Mouse (Mus musculus) adrenal gland, postnatal 0 days (tissue): Measurements from ENCODE around the gene Ptdss2. TPM values are rescaled to one million over a fixed set of nuclear protein-coding genes. Genes with fewer than 3 reads are reported as not detected.

Experiments
- polyA plus RNA-seq: library from polyadenylated mRNA; unstranded; fragments of >200 nt; fragmentation: Nextera tagmentation; extraction: Ambion mirVana; gene quantifications from 2 replicates; pipeline ENCODE4 v1.2.1, GENCODE M21; 2015

Gene Ptdss2
- 40.8 and 60.7 TPM in 2 replicates for polyA plus RNA-seq

GRCm38 (mm10) chr7:141122245-141122644 is at the start of gene Ptdss2:
Gene Ptdss2, plus strand, starts transcription at chr7:141122382.

GRCm38 (mm10) chr7:141077841-141078240 is 44.3 kb upstream of the Ptdss2 start, which contains the start of gene Pkp3:
Gene Pkp3, plus strand, starts transcription at chr7:141078218.

GRCm38 (mm10) chr7:141099911-141100691 is 22.1 kb upstream of the Ptdss2 start, which contains the start of gene Sigirr:
Gene Sigirr, minus strand, starts transcription at chr7:141100572.

GRCm38 (mm10) chr7:141117636-141118035 is 4.5 kb upstream of the Ptdss2 start, which contains the start of gene Ano9:
Gene Ano9, minus strand, starts transcription at chr7:141117806.

GRCm38 (mm10) chr7:141172116-141173006 is 50.2 kb downstream of the Ptdss2 start, which contains the start of gene Rnh1:
Gene Rnh1, minus strand, starts transcription at chr7:141172857.

GRCm38 (mm10) chr7:141193948-141194347 is 71.8 kb downstream of the Ptdss2 start, which contains the start of the genes Hras and Lrrc56:
Gene Hras, minus strand, starts transcription at chr7:141194005.
Gene Lrrc56, plus strand, starts transcription at chr7:141194157.

Other genes starting within 250 kb of the Ptdss2 start
- 197 and 202 TPM in 2 replicates for gene Psmd13, start 240.4 kb upstream of the Ptdss2 start, polyA plus RNA-seq
- 41.8 and 43.2 TPM in 2 replicates for gene Sirt3, start 240.1 kb upstream of the Ptdss2 start, polyA plus RNA-seq
- gene Cox8b, start 221.9 kb upstream of the Ptdss2 start, polyA plus RNA-seq, result 9.3 and 12.2 TPM in 2 replicates
- 2.6 and 3.3 TPM in 2 replicates for gene Nlrp6, start 201.5 kb upstream of the Ptdss2 start, polyA plus RNA-seq
- 19.7 and 28.7 TPM in 2 replicates for gene Pgghg, start 181.0 kb upstream of the Ptdss2 start, polyA plus RNA-seq
- 1.3 and 2.1 TPM in 2 replicates for gene Ifitm5, start 172.1 kb upstream of the Ptdss2 start, polyA plus RNA-seq
- gene Gm45717, start 166.4 kb upstream of the Ptdss2 start, polyA plus RNA-seq, result 0.72 and 0.97 TPM in 2 replicates
- gene Ifitm2, start 166.4 kb upstream of the Ptdss2 start, polyA plus RNA-seq, result 1,477 and 1,600 TPM in 2 replicates
- gene Ifitm1, start 155.2 kb upstream of the Ptdss2 start, polyA plus RNA-seq, result 61.4 and 162 TPM in 2 replicates
- gene Ifitm3, start 111.6 kb upstream of the Ptdss2 start, polyA plus RNA-seq, result 482 and 553 TPM in 2 replicates
- 4.0 and 7.5 TPM in 2 replicates for gene Ifitm6, start 104.5 kb upstream of the Ptdss2 start, polyA plus RNA-seq
- gene Gm17387, start 93.3 kb upstream of the Ptdss2 start, polyA plus RNA-seq, result not detected in 2 replicates
- 5.1 and 7.9 TPM in 2 replicates for gene B4galnt4, start 61.3 kb upstream of the Ptdss2 start, polyA plus RNA-seq
- gene Pkp3, start 44.2 kb upstream of the Ptdss2 start, polyA plus RNA-seq, result 1.1 and 2.5 TPM in 2 replicates
- gene Sigirr, start 21.8 kb upstream of the Ptdss2 start, polyA plus RNA-seq, result 2.7 and 4.5 TPM in 2 replicates
- 0.66 and 1.0 TPM in 2 replicates for gene Ano9, start 4.6 kb upstream of the Ptdss2 start, polyA plus RNA-seq
- gene Rnh1, start 50.5 kb downstream of the Ptdss2 start, polyA plus RNA-seq, result 184 and 236 TPM in 2 replicates
- gene Hras, start 71.6 kb downstream of the Ptdss2 start, polyA plus RNA-seq, result 75.5 and 78.9 TPM in 2 replicates
- 3.9 and 6.0 TPM in 2 replicates for gene Lrrc56, start 71.8 kb downstream of the Ptdss2 start, polyA plus RNA-seq
- gene Lmntd2, start 91.7 kb downstream of the Ptdss2 start, polyA plus RNA-seq, result 0.32 and 1.2 TPM in 2 replicates
- gene Rassf7, start 93.5 kb downstream of the Ptdss2 start, polyA plus RNA-seq, result 16.4 and 24.5 TPM in 2 replicates
- 17.0 and 25.2 TPM in 2 replicates for gene Phrf1, start 106.4 kb downstream of the Ptdss2 start, polyA plus RNA-seq
- gene Irf7, start 144.1 kb downstream of the Ptdss2 start, polyA plus RNA-seq, result 17.1 and 28.5 TPM in 2 replicates
- gene Cdhr5, start 154.4 kb downstream of the Ptdss2 start, polyA plus RNA-seq, result 3.5 and 5.3 TPM in 2 replicates
- gene Sct, start 156.8 kb downstream of the Ptdss2 start, polyA plus RNA-seq, result 9.1 and 10.6 TPM in 2 replicates
- gene Drd4, start 169.6 kb downstream of the Ptdss2 start, polyA plus RNA-seq, result 0.19 and 0.25 TPM in 2 replicates
- gene Deaf1, start 205.3 kb downstream of the Ptdss2 start, polyA plus RNA-seq, result 57.4 and 71.3 TPM in 2 replicates
- 21.9 and 39.5 TPM in 2 replicates for gene Tmem80, start 205.4 kb downstream of the Ptdss2 start, polyA plus RNA-seq
- 4.6 and 5.3 TPM in 2 replicates for gene Eps8l2, start 216.5 kb downstream of the Ptdss2 start, polyA plus RNA-seq